Mouse (Mus musculus): ENCODE results near the gene Nrxn3.

GRCm38 (mm10) chr12:88722691-88723070, at the start of gene Nrxn3:
- TF ChIP-seq POLR2A (IDR thresholded peaks at IDR 0.05; ENCODE audit: control insufficient read depth, extremely low read depth, insufficient read depth, low read length, poor library complexity) (no peak), CTCF (IDR thresholded peaks at IDR 0.05; ENCODE audit: borderline replicate concordance, control insufficient read depth, extremely low read depth, insufficient read depth, low read length, poor library complexity) (no peak)

Measured in thymus, adult 2 months (tissue).